ENCODE assay signal across 8 mouse cellular contexts in the genomic region with DNA sequence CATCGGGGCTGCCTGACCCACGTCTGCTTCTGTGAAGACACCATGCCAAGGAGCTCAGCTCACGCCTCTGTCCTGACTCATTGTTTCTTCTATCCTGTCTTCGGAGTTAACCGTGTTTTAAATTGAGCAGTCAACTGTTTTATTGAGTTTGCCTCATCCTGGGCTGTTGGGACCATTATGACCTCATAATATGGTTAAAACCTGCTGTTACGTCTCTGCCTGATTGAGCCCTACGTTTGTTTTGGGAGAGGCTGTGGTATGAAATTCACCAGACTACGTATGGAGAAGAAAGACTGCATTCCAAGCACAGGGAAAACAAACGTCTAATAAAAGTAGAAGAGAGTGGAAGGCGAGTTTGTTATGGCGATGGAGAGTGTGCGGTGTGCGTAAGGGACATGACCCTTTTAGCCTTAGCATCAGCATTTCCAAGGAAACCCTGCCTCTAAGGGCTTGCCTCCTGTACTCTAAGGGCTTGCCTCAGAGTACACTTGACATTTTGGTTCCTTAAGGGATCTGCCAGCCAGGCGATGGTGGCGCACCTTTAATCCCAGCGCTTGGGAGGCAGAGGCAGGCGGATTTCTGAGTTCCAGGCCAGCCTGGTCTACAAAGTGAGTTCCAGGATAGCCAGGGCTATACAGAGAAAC. TPM values are rescaled to one million over a fixed set of nuclear protein-coding genes. Genes with fewer than 3 reads are reported as not detected.
DNase-seq lines count a peak whose midpoint lies in the region; ATAC-seq and TF ChIP-seq lines count a peak whose summit lies in the region.

No protein-coding gene starts in this region.

- H3K36me3 ChIP-seq in kidney, postnatal 0 days (ENCODE audit: insufficient read depth, low read length): peaks cover 6% of the 10 kb centered on the region
- peaks cover 20% of the 10 kb centered on the region for H3K36me3 ChIP-seq in embryonic facial prominence, embryonic 14.5 days (ENCODE audit: control insufficient read depth, insufficient read depth, low read length)
- H3K36me3 ChIP-seq in intestine, embryonic 16.5 days (ENCODE audit: control insufficient read depth, insufficient read depth, low read length): no peaks in the 10 kb centered on the region
- 0 out of 2 replicates have a peak, but pooled peaks cover 3% of the 10 kb centered on the region for H3K36me3 ChIP-seq in midbrain, postnatal 0 days (ENCODE audit: insufficient read depth, low read length)

- DNase-seq in kidney, postnatal 0 days (ENCODE audit: low spot score): no peak
- DNase-seq in kidney, adult 18-20 months: no peak
- no peak for DNase-seq in embryonic facial prominence, embryonic 14.5 days (ENCODE audit: low spot score)
- no peak for DNase-seq in midbrain, postnatal 0 days (ENCODE audit: low spot score)
- no peak for DNase-seq in gastrocnemius, postnatal 10 days
- no peak for DNase-seq in adrenal gland, postnatal 36 days
- no peak for DNase-seq in cerebellum, postnatal 4 days (ENCODE audit: low spot score in 2 of 2)

- TF ChIP-seq CTCF in kidney, postnatal 0 days (IDR thresholded peaks at IDR 0.05; ENCODE audit: low read depth): no peak
- no peak for TF ChIP-seq CTCF in midbrain, postnatal 0 days (IDR thresholded peaks at IDR 0.05)

- WGBS in kidney, postnatal 0 days: 29% methylated on average over 17 of the region's 17 CpGs
- 28% methylated on average over 17 of the region's 17 CpGs for WGBS in embryonic facial prominence, embryonic 14.5 days
- WGBS in intestine, embryonic 16.5 days: 29% methylated on average over 17 of the region's 17 CpGs
- 33% methylated on average over 17 of the region's 17 CpGs for WGBS in midbrain, postnatal 0 days

- peaks cover 14% of the 10 kb centered on the region for H3K4me1 ChIP-seq in kidney, postnatal 0 days (replicated peaks; ENCODE audit: insufficient read depth, low read length)
- H3K4me1 ChIP-seq in embryonic facial prominence, embryonic 14.5 days (ENCODE audit: control insufficient read depth, insufficient read depth, low read length): peaks cover 18% of the 10 kb centered on the region
- H3K4me1 ChIP-seq in intestine, embryonic 16.5 days (ENCODE audit: control insufficient read depth, insufficient read depth, low read length): peaks cover 20% of the 10 kb centered on the region
- H3K4me1 ChIP-seq in midbrain, postnatal 0 days (ENCODE audit: insufficient read depth, low read length): peaks cover 12% of the 10 kb centered on the region; the same call in 1 of the 2 replicates

- H3K4me3 ChIP-seq in kidney, postnatal 0 days (replicated peaks; ENCODE audit: low read depth, low read length): peak overlapping the region; percentile 29
- H3K4me3 ChIP-seq in embryonic facial prominence, embryonic 14.5 days (ENCODE audit: low read depth, low read length): peak overlapping the region; percentile 100
- peak overlapping the region; percentile 100 for H3K4me3 ChIP-seq in intestine, embryonic 16.5 days (ENCODE audit: low read length)
- peak overlapping the region; percentile 81; the same call in 1 of the 2 replicates for H3K4me3 ChIP-seq in midbrain, postnatal 0 days (ENCODE audit: low read depth, low read length)

- no peak for ATAC-seq in kidney, postnatal 0 days (replicated peaks; ENCODE audit: low FRiP score, low read depth)
- peak; percentile 3; the same call in 1 of the 2 replicates for ATAC-seq in embryonic facial prominence, embryonic 14.5 days (ENCODE audit: low read depth)
- no peak; the same call in 1 of the 2 replicates for ATAC-seq in intestine, embryonic 16.5 days
- no peak for ATAC-seq in midbrain, postnatal 0 days (ENCODE audit: low FRiP score)

- no peaks in the 10 kb centered on the region for H3K9me3 ChIP-seq in kidney, postnatal 0 days (replicated peaks; ENCODE audit: low read length)
- H3K9me3 ChIP-seq in embryonic facial prominence, embryonic 14.5 days (ENCODE audit: control insufficient read depth, low read length): no peaks in the 10 kb centered on the region
- no peaks in the 10 kb centered on the region for H3K9me3 ChIP-seq in intestine, embryonic 16.5 days (ENCODE audit: control insufficient read depth, low read length)
- no peaks in the 10 kb centered on the region for H3K9me3 ChIP-seq in midbrain, postnatal 0 days (ENCODE audit: low read length)

- peak overlapping the region; percentile 63 for H3K27ac ChIP-seq in kidney, postnatal 0 days
- peak overlapping the region; percentile 98 for H3K27ac ChIP-seq in embryonic facial prominence, embryonic 14.5 days (replicated peaks; ENCODE audit: low read depth, low read length)
- peak overlapping the region; percentile 3 for H3K27ac ChIP-seq in intestine, embryonic 16.5 days (ENCODE audit: low read length)
- H3K27ac ChIP-seq in midbrain, postnatal 0 days (ENCODE audit: low read depth, low read length): 0 out of 2 replicates have a peak overlapping the region, but pooled peaks have one; percentile 13

- H3K27me3 ChIP-seq in kidney, postnatal 0 days (ENCODE audit: insufficient read depth, low read length): no peaks in the 10 kb centered on the region
- no peaks in the 10 kb centered on the region for H3K27me3 ChIP-seq in embryonic facial prominence, embryonic 14.5 days (replicated peaks; ENCODE audit: control insufficient read depth, insufficient read depth, low read length)
- no peaks in the 10 kb centered on the region for H3K27me3 ChIP-seq in intestine, embryonic 16.5 days (replicated peaks; ENCODE audit: control insufficient read depth, insufficient read depth, low read length)
- H3K27me3 ChIP-seq in midbrain, postnatal 0 days (ENCODE audit: insufficient read depth, low read length): no peaks in the 10 kb centered on the region

- peak overlapping the region; percentile 55 for H3K4me2 ChIP-seq in kidney, postnatal 0 days (ENCODE audit: low read length)
- peak overlapping the region; percentile 73 for H3K4me2 ChIP-seq in embryonic facial prominence, embryonic 14.5 days (ENCODE audit: low read depth, low read length)
- H3K4me2 ChIP-seq in intestine, embryonic 16.5 days (ENCODE audit: low read depth, low read length): peak overlapping the region; percentile 74
- peak overlapping the region; percentile 44 for H3K4me2 ChIP-seq in midbrain, postnatal 0 days (ENCODE audit: low read depth, low read length, poor library complexity, severe bottlenecking)

- H3K9ac ChIP-seq in kidney, postnatal 0 days (ENCODE audit: low read depth, low read length): peak overlapping the region; percentile 20; the same call in 1 of the 2 replicates
- H3K9ac ChIP-seq in embryonic facial prominence, embryonic 14.5 days (ENCODE audit: low read depth, low read length): peak overlapping the region; percentile 70
- peak overlapping the region; percentile 59 for H3K9ac ChIP-seq in intestine, embryonic 16.5 days (ENCODE audit: low read depth, low read length)
- no peak overlapping the region for H3K9ac ChIP-seq in midbrain, postnatal 0 days (replicated peaks; ENCODE audit: low read length, poor library complexity, severe bottlenecking)

RNA-seq across cellular contexts. Expression of a gene that starts 0.4 kb away (rescaled TPM):
- 32.8 and 33.0 TPM in 2 replicates for polyA plus RNA-seq in kidney, postnatal 0 days (2015; fragmentation: Nextera tagmentation; extraction: Ambion mirVana)
- 52.3 and 56.5 TPM in 2 replicates for polyA plus RNA-seq in embryonic facial prominence, embryonic 14.5 days (2014; fragmentation: Nextera tagmentation; extraction: Ambion mirVana)
- polyA plus RNA-seq in intestine, embryonic 16.5 days (2015; fragmentation: Nextera tagmentation; extraction: Ambion mirVana): 24.5 and 25.0 TPM in 2 replicates
- total RNA-seq in midbrain, postnatal 0 days (2014; rRNA removed): 145 and 210 TPM in 2 replicates
- polyA plus RNA-seq in midbrain, postnatal 0 days (2015; fragmentation: Nextera tagmentation; extraction: Ambion mirVana): 55.9 and 78.2 TPM in 2 replicates
- total RNA-seq in gastrocnemius, postnatal 10 days (2021): 10 to 100 TPM; 36.0 to 44.4 TPM
- total RNA-seq in adrenal gland, postnatal 36 days (2021): 10 to 100 TPM; 58.5 to 67.4 TPM

RNA-seq across cellular contexts. Expression of a gene that starts 31.8 kb away (rescaled TPM):
- 1.5 and 1.6 TPM in 2 replicates for polyA plus RNA-seq in kidney, postnatal 0 days (2015; fragmentation: Nextera tagmentation; extraction: Ambion mirVana)
- 1.4 and 1.5 TPM in 2 replicates for polyA plus RNA-seq in embryonic facial prominence, embryonic 14.5 days (2014; fragmentation: Nextera tagmentation; extraction: Ambion mirVana)
- polyA plus RNA-seq in intestine, embryonic 16.5 days (2015; fragmentation: Nextera tagmentation; extraction: Ambion mirVana): 1.8 and 2.0 TPM in 2 replicates
- 13.7 and 21.2 TPM in 2 replicates for total RNA-seq in midbrain, postnatal 0 days (2014; rRNA removed)
- polyA plus RNA-seq in midbrain, postnatal 0 days (2015; fragmentation: Nextera tagmentation; extraction: Ambion mirVana): 12.0 and 14.2 TPM in 2 replicates
- under 1 TPM; 0.40 to 0.79 TPM for total RNA-seq in gastrocnemius, postnatal 10 days (2021)
- total RNA-seq in adrenal gland, postnatal 36 days (2021): under 1 TPM; 0.23 to 0.36 TPM

RNA-seq across cellular contexts. Expression of a gene that starts 34.7 kb away (rescaled TPM):
- polyA plus RNA-seq in kidney, postnatal 0 days (2015; fragmentation: Nextera tagmentation; extraction: Ambion mirVana): 16.7 and 18.0 TPM in 2 replicates
- 18.9 and 19.8 TPM in 2 replicates for polyA plus RNA-seq in embryonic facial prominence, embryonic 14.5 days (2014; fragmentation: Nextera tagmentation; extraction: Ambion mirVana)
- 13.1 and 13.5 TPM in 2 replicates for polyA plus RNA-seq in intestine, embryonic 16.5 days (2015; fragmentation: Nextera tagmentation; extraction: Ambion mirVana)
- 26.1 and 40.2 TPM in 2 replicates for total RNA-seq in midbrain, postnatal 0 days (2014; rRNA removed)
- 5.6 and 6.5 TPM in 2 replicates for polyA plus RNA-seq in midbrain, postnatal 0 days (2015; fragmentation: Nextera tagmentation; extraction: Ambion mirVana)
- total RNA-seq in gastrocnemius, postnatal 10 days (2021): 10 to 100 TPM; 19.0 to 21.0 TPM
- total RNA-seq in adrenal gland, postnatal 36 days (2021): 10 to 100 TPM; 31.7 to 38.0 TPM

RNA-seq across cellular contexts. Expression of a gene that starts 41.3 kb away (rescaled TPM):
- 20.8 and 24.2 TPM in 2 replicates for polyA plus RNA-seq in kidney, postnatal 0 days (2015; fragmentation: Nextera tagmentation; extraction: Ambion mirVana)
- polyA plus RNA-seq in embryonic facial prominence, embryonic 14.5 days (2014; fragmentation: Nextera tagmentation; extraction: Ambion mirVana): 0.25 TPM in 1 of 2 replicates, not detected in the other
- 0.16 and 0.28 TPM in 2 replicates for polyA plus RNA-seq in intestine, embryonic 16.5 days (2015; fragmentation: Nextera tagmentation; extraction: Ambion mirVana)
- 1.3 TPM in 1 of 2 replicates, not detected in the other for total RNA-seq in midbrain, postnatal 0 days (2014; rRNA removed)
- not detected in 2 replicates for polyA plus RNA-seq in midbrain, postnatal 0 days (2015; fragmentation: Nextera tagmentation; extraction: Ambion mirVana)
- total RNA-seq in gastrocnemius, postnatal 10 days (2021): not detected
- not detected for total RNA-seq in adrenal gland, postnatal 36 days (2021)

Comparison
In these comparisons a context has a peak if more than half of its experiments do, and no peak if none do; other contexts are left out.
1. H3K27ac ChIP-seq: peak in every context shown above with its lines; median percentile 98 in embryonic facial prominence, embryonic 14.5 days; 63 in kidney, postnatal 0 days; 13 in midbrain, postnatal 0 days; 3 in intestine, embryonic 16.5 days.
2. H3K4me3 ChIP-seq: peak in every context shown above with its lines; median percentile 100 in embryonic facial prominence, embryonic 14.5 days; 100 in intestine, embryonic 16.5 days; 81 in midbrain, postnatal 0 days; 29 in kidney, postnatal 0 days.